Mouse (Mus musculus): ENCODE measurements around the gene Nudt22. TPM values are rescaled to one million over a fixed set of nuclear protein-coding genes. Genes with fewer than 3 reads are reported as not detected.
A peak's percentile ranks its signal among the peaks of the same experiment; 100 is the strongest.

Nudt22 gene
- polyA plus RNA-seq, 1 experiment from 2014 or later: 32.4 TPM

GRCm38 (mm10) chr19:6950613-6951153 is 45.2 kb downstream of the Nudt22 start:
- peak; percentile 61 for DNase-seq (ENCODE audit: low spot score)

- DNase-seq (ENCODE audit: low spot score): no peak
Observed at GRCm38 (mm10) chr19:6949951-6950350, 46.0 kb downstream of the Nudt22 start.

- no peak for DNase-seq (ENCODE audit: low spot score)
Observed at GRCm38 (mm10) chr19:6949532-6949931, 46.4 kb downstream of the Nudt22 start.

- DNase-seq (ENCODE audit: low spot score): no peak
Observed at GRCm38 (mm10) chr19:6948186-6948585, 47.7 kb downstream of the Nudt22 start.

GRCm38 (mm10) chr19:6947742-6948141 is 48.2 kb downstream of the Nudt22 start:
- DNase-seq (ENCODE audit: low spot score): no peak

- no peak for DNase-seq (ENCODE audit: low spot score)
Observed at GRCm38 (mm10) chr19:6943709-6944108, 52.2 kb downstream of the Nudt22 start.

Other genes with a start within 250 kb of the Nudt22 start
- 9.9 and 11.8 TPM in 2 replicates for gene Rps6ka4, start 155.5 kb downstream of the Nudt22 start, polyA plus RNA-seq (2015; fragmentation: Nextera tagmentation; extraction: Ambion mirVana)
- 18.8 and 23.0 TPM in 2 replicates for gene Ccdc88b, start 137.9 kb downstream of the Nudt22 start, polyA plus RNA-seq (2015; fragmentation: Nextera tagmentation; extraction: Ambion mirVana)
- 234 and 240 TPM in 2 replicates for gene Trmt112, start 86.4 kb downstream of the Nudt22 start, polyA plus RNA-seq (2015; fragmentation: Nextera tagmentation; extraction: Ambion mirVana)
- 276 and 282 TPM in 2 replicates for gene Prdx5, start 86.0 kb downstream of the Nudt22 start, polyA plus RNA-seq (2015; fragmentation: Nextera tagmentation; extraction: Ambion mirVana)
- gene Esrra, start 74.3 kb downstream of the Nudt22 start, polyA plus RNA-seq (2015; fragmentation: Nextera tagmentation; extraction: Ambion mirVana): 11.4 and 13.7 TPM in 2 replicates
- 7.4 and 8.0 TPM in 2 replicates for gene Catsperz, start 70.7 kb downstream of the Nudt22 start, polyA plus RNA-seq (2015; fragmentation: Nextera tagmentation; extraction: Ambion mirVana)
- gene Kcnk4, start 61.6 kb downstream of the Nudt22 start, polyA plus RNA-seq (2015; fragmentation: Nextera tagmentation; extraction: Ambion mirVana): 3.6 and 5.0 TPM in 2 replicates
- gene Bad, start 54.3 kb downstream of the Nudt22 start, polyA plus RNA-seq (2015; fragmentation: Nextera tagmentation; extraction: Ambion mirVana): 66.7 and 69.9 TPM in 2 replicates
- gene Gpr137, start 53.6 kb downstream of the Nudt22 start, polyA plus RNA-seq (2015; fragmentation: Nextera tagmentation; extraction: Ambion mirVana): 12.3 and 19.5 TPM in 2 replicates
- 421 and 425 TPM in 2 replicates for gene Ppp1r14b, start 21.1 kb downstream of the Nudt22 start, polyA plus RNA-seq (2015; fragmentation: Nextera tagmentation; extraction: Ambion mirVana)
- gene Plcb3, start 19.6 kb downstream of the Nudt22 start, polyA plus RNA-seq (2015; fragmentation: Nextera tagmentation; extraction: Ambion mirVana): 6.2 and 7.3 TPM in 2 replicates
- gene Fkbp2, start 15.6 kb downstream of the Nudt22 start, polyA plus RNA-seq (2015; fragmentation: Nextera tagmentation; extraction: Ambion mirVana): 90.6 and 99.5 TPM in 2 replicates
- 23.9 and 24.8 TPM in 2 replicates for gene Vegfb, start 8.5 kb downstream of the Nudt22 start, polyA plus RNA-seq (2015; fragmentation: Nextera tagmentation; extraction: Ambion mirVana)
- 17.9 and 21.3 TPM in 2 replicates for gene Dnajc4, start 3.5 kb downstream of the Nudt22 start, polyA plus RNA-seq (2015; fragmentation: Nextera tagmentation; extraction: Ambion mirVana)
- 5.2 and 5.8 TPM in 2 replicates for gene Trpt1, start within 50 bp of the Nudt22 start, polyA plus RNA-seq (2015; fragmentation: Nextera tagmentation; extraction: Ambion mirVana)
- 217 and 226 TPM in 2 replicates for gene Fermt3, start 23.4 kb upstream of the Nudt22 start, polyA plus RNA-seq (2015; fragmentation: Nextera tagmentation; extraction: Ambion mirVana)
- gene Stip1, start 43.9 kb upstream of the Nudt22 start, polyA plus RNA-seq (2015; fragmentation: Nextera tagmentation; extraction: Ambion mirVana): 149 and 196 TPM in 2 replicates
- gene Macrod1, start 60.7 kb upstream of the Nudt22 start, polyA plus RNA-seq (2015; fragmentation: Nextera tagmentation; extraction: Ambion mirVana): 15.3 and 16.6 TPM in 2 replicates
- gene Flrt1, start 109.6 kb upstream of the Nudt22 start, polyA plus RNA-seq (2015; fragmentation: Nextera tagmentation; extraction: Ambion mirVana): 1.3 and 1.5 TPM in 2 replicates
- 166 TPM in 2 replicates for gene Otub1, start 210.2 kb upstream of the Nudt22 start, polyA plus RNA-seq (2015; fragmentation: Nextera tagmentation; extraction: Ambion mirVana)
- gene Cox8a, start 221.5 kb upstream of the Nudt22 start, polyA plus RNA-seq (2015; fragmentation: Nextera tagmentation; extraction: Ambion mirVana): 1,177 and 1,274 TPM in 2 replicates
- 63.9 TPM in 2 replicates for gene Naa40, start 245.1 kb upstream of the Nudt22 start, polyA plus RNA-seq (2015; fragmentation: Nextera tagmentation; extraction: Ambion mirVana)